18 mouse cellular contexts compared by ENCODE assay signal in genomic region chr7:74501187-74501586, GRCm38 (mm10). TPM values are rescaled to one million over a fixed set of nuclear protein-coding genes. Genes with fewer than 3 reads are reported as not detected.
DNase-seq lines count a peak whose midpoint lies in the region; ATAC-seq and TF ChIP-seq lines count a peak whose summit lies in the region.
"Had no signal": no experiment of that assay in that cellular context is flagged by ENCODE, and none has a peak within 500 bp of the region (broad histone marks: within the 10 kb centered on the region; RNA-seq: fewer than 3 reads in every experiment).

No protein-coding gene starts in this region.

- no peak overlapping the region for H3K27ac ChIP-seq in hindbrain, embryonic 11.5 days (ENCODE audit: low read depth, low read length)
- no peak overlapping the region for H3K27ac ChIP-seq in midbrain, postnatal 0 days (ENCODE audit: low read depth, low read length)
- no peak overlapping the region for H3K27ac ChIP-seq in kidney, embryonic 15.5 days
- H3K27ac ChIP-seq: embryonic facial prominence, embryonic 12.5 days; limb, embryonic 12.5 days; liver, embryonic 15.5 days had no signal

- H3K9ac ChIP-seq in hindbrain, embryonic 11.5 days (ENCODE audit: low read depth, low read length): no peak overlapping the region
- no peak overlapping the region for H3K9ac ChIP-seq in midbrain, postnatal 0 days (replicated peaks; ENCODE audit: low read length, poor library complexity, severe bottlenecking)
- no peak overlapping the region for H3K9ac ChIP-seq in kidney, embryonic 15.5 days
- H3K9ac ChIP-seq: embryonic facial prominence, embryonic 12.5 days; limb, embryonic 12.5 days; liver, embryonic 15.5 days had no signal

- no peaks in the 10 kb centered on the region for H3K9me3 ChIP-seq in hindbrain, embryonic 11.5 days (ENCODE audit: control insufficient read depth, low read length)
- H3K9me3 ChIP-seq in midbrain, postnatal 0 days (ENCODE audit: low read length): no peaks in the 10 kb centered on the region
- H3K9me3 ChIP-seq in kidney, embryonic 15.5 days (replicated peaks): no peaks in the 10 kb centered on the region
- H3K9me3 ChIP-seq: embryonic facial prominence, embryonic 12.5 days; limb, embryonic 12.5 days; liver, embryonic 15.5 days had no signal

- ATAC-seq in hindbrain, embryonic 11.5 days (ENCODE audit: low FRiP score): peak; percentile 78
- peak; percentile 49; the same call in 1 of the 2 replicates for ATAC-seq in midbrain, postnatal 0 days (ENCODE audit: low FRiP score)
- ATAC-seq in kidney, embryonic 15.5 days (replicated peaks; ENCODE audit: low FRiP score): no peak

- H3K36me3 ChIP-seq in hindbrain, embryonic 11.5 days (ENCODE audit: control insufficient read depth, insufficient read depth, low read length): no peaks in the 10 kb centered on the region
- peaks cover 3% of the 10 kb centered on the region; the same call in 1 of the 2 replicates for H3K36me3 ChIP-seq in midbrain, postnatal 0 days (ENCODE audit: insufficient read depth, low read length)
- 0 out of 2 replicates have a peak, but pooled peaks cover 9% of the 10 kb centered on the region for H3K36me3 ChIP-seq in kidney, embryonic 15.5 days
- H3K36me3 ChIP-seq: embryonic facial prominence, embryonic 12.5 days; G1E; limb, embryonic 12.5 days; liver, embryonic 15.5 days had no signal

- WGBS in hindbrain, embryonic 11.5 days: 30% methylated on average over 10 of the region's 10 CpGs
- WGBS in midbrain, postnatal 0 days: 34% methylated on average over 10 of the region's 10 CpGs
- 49% methylated on average over 10 of the region's 10 CpGs for WGBS in kidney, embryonic 15.5 days

- TF ChIP-seq POLR2A in brain, embryonic 14.5 days (IDR thresholded peaks at IDR 0.05; ENCODE audit: borderline replicate concordance, extremely low read depth, insufficient read depth, insufficient read length, poor library complexity, severe bottlenecking): no peak

- TF ChIP-seq CTCF in brain, embryonic 14.5 days (IDR thresholded peaks at IDR 0.05; ENCODE audit: borderline replicate concordance, extremely low read depth, insufficient read depth, insufficient read length): no peak
- TF ChIP-seq CTCF in midbrain, postnatal 0 days (IDR thresholded peaks at IDR 0.05): no peak

- H3K4me1 ChIP-seq in hindbrain, embryonic 11.5 days (replicated peaks; ENCODE audit: control insufficient read depth, insufficient read depth, low read length): 0 out of 2 replicates have a peak, but pooled peaks cover 2% of the 10 kb centered on the region
- no peaks in the 10 kb centered on the region for H3K4me1 ChIP-seq in midbrain, postnatal 0 days (ENCODE audit: insufficient read depth, low read length)
- H3K4me1 ChIP-seq in kidney, embryonic 15.5 days: no peaks in the 10 kb centered on the region
- H3K4me1 ChIP-seq: liver, embryonic 15.5 days had no signal

- no peak overlapping the region for H3K4me2 ChIP-seq in hindbrain, embryonic 11.5 days (replicated peaks; ENCODE audit: low read depth, low read length)
- no peak overlapping the region for H3K4me2 ChIP-seq in midbrain, postnatal 0 days (ENCODE audit: low read depth, low read length, poor library complexity, severe bottlenecking)
- H3K4me2 ChIP-seq in kidney, embryonic 15.5 days: no peak overlapping the region
- H3K4me2 ChIP-seq: embryonic facial prominence, embryonic 12.5 days; heart, embryonic 11.5 days; limb, embryonic 12.5 days; liver, embryonic 15.5 days had no signal

- H3K4me3 ChIP-seq in hindbrain, embryonic 11.5 days (ENCODE audit: low read depth, low read length): no peak overlapping the region
- no peak overlapping the region for H3K4me3 ChIP-seq in midbrain, postnatal 0 days (ENCODE audit: low read depth, low read length)
- H3K4me3 ChIP-seq in kidney, embryonic 15.5 days (replicated peaks): no peak overlapping the region
- H3K4me3 ChIP-seq: embryonic facial prominence, embryonic 12.5 days; limb, embryonic 12.5 days; liver, embryonic 15.5 days; myocyte had no signal

- peaks cover 4% of the 10 kb centered on the region; the same call in 1 of the 2 replicates for H3K27me3 ChIP-seq in hindbrain, embryonic 11.5 days (ENCODE audit: control insufficient read depth, insufficient read depth, low read length)
- no peaks in the 10 kb centered on the region for H3K27me3 ChIP-seq in midbrain, postnatal 0 days (ENCODE audit: insufficient read depth, low read length)
- H3K27me3 ChIP-seq in kidney, embryonic 15.5 days: no peaks in the 10 kb centered on the region
- H3K27me3 ChIP-seq: embryonic facial prominence, embryonic 12.5 days; limb, embryonic 12.5 days; liver, embryonic 15.5 days had no signal

- DNase-seq in brain, embryonic 14.5 days (ENCODE audit: low read depth): peak; percentile 82
- peak; percentile 34 for DNase-seq in embryo, embryonic 9.5 days (ENCODE audit: extremely low spot score)
- peak; percentile 52 for DNase-seq in hindbrain, embryonic 11.5 days (ENCODE audit: low spot score)
- peak; percentile 65 for DNase-seq in midbrain, postnatal 0 days (ENCODE audit: low spot score)
- no peak for DNase-seq in thymus, postnatal 14 days
- no peak for DNase-seq in testis, postnatal 14 days (ENCODE audit: low spot score)
- DNase-seq: cerebellum, adult 2 months; gastrocnemius, postnatal 25 days; heart, postnatal 36 days; kidney, adult 18-20 months; lung, postnatal 4 days had no signal

RNA-seq across cellular contexts. Expression of gene Slco3a1, which starts 53.4 kb away (rescaled TPM):
- polyA plus RNA-seq in brain, embryonic 14.5 days (2012; rRNA removed): 21.4 and 21.6 TPM in 2 replicates
- 7.9 and 10.4 TPM in 2 replicates for polyA plus RNA-seq in hindbrain, embryonic 11.5 days (2014; fragmentation: Nextera tagmentation; extraction: Ambion mirVana)
- total RNA-seq in midbrain, postnatal 0 days (2014; rRNA removed): 32.7 and 39.2 TPM in 2 replicates
- 21.8 and 23.4 TPM in 2 replicates for polyA plus RNA-seq in midbrain, postnatal 0 days (2015; fragmentation: Nextera tagmentation; extraction: Ambion mirVana)
- polyA plus RNA-seq in kidney, embryonic 15.5 days (2015; fragmentation: Nextera tagmentation; extraction: Ambion mirVana): 21.7 and 22.0 TPM in 2 replicates
- polyA plus RNA-seq: G1E had no signal

Comparison
In these comparisons a context has a peak if more than half of its experiments do, and no peak if none do; other contexts are left out.
1. DNase-seq: peak in brain, embryonic 14.5 days (single experiment), embryo, embryonic 9.5 days (single experiment), hindbrain, embryonic 11.5 days (single experiment) and midbrain, postnatal 0 days (single experiment); none in thymus, postnatal 14 days (single experiment) and testis, postnatal 14 days (single experiment).